Mouse (Mus musculus) layer of hippocampus, adult 2 months (tissue): ENCODE results near the gene Prkce. TPM values are rescaled to one million over a fixed set of nuclear protein-coding genes. Genes with fewer than 3 reads are reported as not detected.
A peak's percentile ranks its signal among the peaks of the same experiment; 100 is the strongest.

Experiments
- DNase-seq, 2 experiments: peaks; one replicate each; pipeline ENCODE4 v3.0.0; 2022; ENCODE audit warnings: low spot score in 2 of 2
- H3K27ac ChIP-seq: fragments of 200-600 bp; 2 replicates; pipeline ENCODE4 v1.8.1; 2022
- H3K4me3 ChIP-seq: fragments of 200-600 bp; 2 replicates; pipeline ENCODE4 v1.8.1; 2022; ENCODE audit warnings: mild to moderate bottlenecking
- CTCF ChIP-seq: fragments of 200-600 bp; conservative IDR thresholded peaks from 2 replicates; pipeline ENCODE4 v1.8.1; 2022; ENCODE audit warnings: antibody characterized with exemption, mild to moderate bottlenecking, moderate library complexity
- total RNA-seq, 2 experiments: library from RNA; stranded (reverse); gene quantifications; 2 replicates each; pipeline ENCODE4 v1.2.3; 2021

Prkce gene
- total RNA-seq, 2 experiments from 2014 or later: 422 to 451 TPM

GRCm38 (mm10) chr17:86438278-86438661 is 270.7 kb downstream of the Prkce start:
- H3K27ac ChIP-seq: peak overlapping the region; percentile 94
- DNase-seq: no peak
- TF ChIP-seq CTCF: no peak
- H3K4me3 ChIP-seq: no peak overlapping the region

- no peak overlapping the region for H3K4me3 ChIP-seq
- peak overlapping the region; percentile 94 for H3K27ac ChIP-seq
- no peak for TF ChIP-seq CTCF
- no peak for DNase-seq
Measured at GRCm38 (mm10) chr17:86438763-86439162, 271.2 kb downstream of the Prkce start.

- Histone ChIP-seq H3K27ac (no peak overlapping the region), H3K4me3 (no peak overlapping the region)
- TF ChIP-seq CTCF: no peak
- no peak for DNase-seq
Measured at GRCm38 (mm10) chr17:86441098-86441497, 273.5 kb downstream of the Prkce start.

GRCm38 (mm10) chr17:86443886-86444285 is 276.3 kb downstream of the Prkce start:
- TF ChIP-seq CTCF: no peak
- no peak for DNase-seq
- Histone ChIP-seq H3K27ac (peak overlapping the region; percentile 85), H3K4me3 (no peak overlapping the region)

- H3K4me3 ChIP-seq: peak overlapping the region; percentile 38
- H3K27ac ChIP-seq: peak overlapping the region; percentile 85
- DNase-seq: peak; percentile 83 to 91
- TF ChIP-seq CTCF: peak; percentile 95
Measured at GRCm38 (mm10) chr17:86444578-86445419, 277.2 kb downstream of the Prkce start.

GRCm38 (mm10) chr17:86445420-86445720 is 277.8 kb downstream of the Prkce start:
- Histone ChIP-seq H3K4me3 (no peak overlapping the region; the same call in 1 of the 2 replicates), H3K27ac (peak overlapping the region; percentile 85)
- DNase-seq: no peak
- no peak for TF ChIP-seq CTCF

- peak overlapping the region; percentile 85 for H3K27ac ChIP-seq
- no peak for TF ChIP-seq CTCF
- no peak for DNase-seq
- H3K4me3 ChIP-seq: no peak overlapping the region
Measured at GRCm38 (mm10) chr17:86445900-86446299, 278.3 kb downstream of the Prkce start.

- no peak for TF ChIP-seq CTCF
- Histone ChIP-seq H3K27ac (peak overlapping the region; percentile 53; the same call in 1 of the 2 replicates), H3K4me3 (no peak overlapping the region)
- no peak for DNase-seq
Measured at GRCm38 (mm10) chr17:86447101-86447598, 279.6 kb downstream of the Prkce start.

- TF ChIP-seq CTCF: no peak
- Histone ChIP-seq H3K27ac (no peak overlapping the region), H3K4me3 (no peak overlapping the region)
- no peak for DNase-seq
Measured at GRCm38 (mm10) chr17:86452934-86453333, 285.3 kb downstream of the Prkce start.

GRCm38 (mm10) chr17:86453673-86454350 is 286.2 kb downstream of the Prkce start:
- no peak for DNase-seq
- no peak overlapping the region for H3K4me3 ChIP-seq
- H3K27ac ChIP-seq: peak overlapping the region; percentile 55
- TF ChIP-seq CTCF: no peak

GRCm38 (mm10) chr17:86454351-86454706 is 286.7 kb downstream of the Prkce start:
- no peak overlapping the region for H3K4me3 ChIP-seq
- TF ChIP-seq CTCF: no peak
- DNase-seq: no peak
- H3K27ac ChIP-seq: peak overlapping the region; percentile 55

- TF ChIP-seq CTCF: no peak
- H3K4me3 ChIP-seq: no peak overlapping the region
- DNase-seq: no peak
- peak overlapping the region; percentile 52 for H3K27ac ChIP-seq
Measured at GRCm38 (mm10) chr17:86456512-86456911, 288.9 kb downstream of the Prkce start.

GRCm38 (mm10) chr17:86458302-86458980 is 290.9 kb downstream of the Prkce start:
- no peak overlapping the region for H3K4me3 ChIP-seq
- peak overlapping the region; percentile 43; the same call in 1 of the 2 replicates for H3K27ac ChIP-seq
- DNase-seq: no peak
- peak; percentile 69 for TF ChIP-seq CTCF
